Mouse (Mus musculus): ENCODE results near the gene Olfr1340. TPM values are rescaled to one million over a fixed set of nuclear protein-coding genes. Genes with fewer than 3 reads are reported as not detected.

The Olfr1340 gene
- polyA plus RNA-seq (2014; fragmentation: Illumina TruSeq; extraction: RNeasy Lipid Tissue Mini Kit (QIAGEN cat#74804)) = not detected

GRCm38 (mm10) chr4:118719838-118720237 is at the start of gene Olfr1340:
Gene Olfr1340, plus strand, starts transcription at chr4:118720138.

DNA sequence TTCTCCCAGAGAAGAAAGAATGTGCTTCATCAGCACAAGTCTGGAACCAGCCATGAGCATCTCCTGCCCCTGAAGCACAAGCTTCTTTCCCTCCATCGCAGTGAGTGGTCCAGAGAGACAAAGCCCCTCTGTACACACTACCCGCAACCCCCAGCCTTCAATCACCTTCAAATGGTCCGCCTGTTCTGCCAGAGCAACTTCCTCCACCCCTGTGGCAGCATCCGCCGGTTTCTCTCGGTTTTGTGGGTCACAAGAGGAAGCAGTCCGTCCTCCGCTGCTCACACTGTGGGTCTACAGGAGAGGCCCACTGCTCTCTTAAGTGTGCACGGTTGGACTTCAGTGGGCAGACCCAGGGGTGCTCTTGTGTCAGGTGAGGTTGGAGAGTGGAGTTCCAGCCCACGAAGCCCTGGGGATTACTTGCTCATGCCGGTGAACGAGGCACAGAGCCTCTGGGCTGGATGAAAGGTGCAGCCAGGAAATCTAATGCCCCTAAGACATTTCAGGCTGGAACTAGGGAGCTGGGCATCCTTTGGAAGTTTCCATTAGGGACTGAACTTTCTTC is 27.4 kb upstream of the Olfr1340 start, which contains the start of gene Olfr1342:
Gene Olfr1342, minus strand, starts transcription at position 345 of the 562 bp plus-strand sequence.

GRCm38 (mm10) chr4:118703223-118703622 is 16.7 kb upstream of the Olfr1340 start, which contains the start of gene Olfr1341:
Gene Olfr1341, plus strand, starts transcription at chr4:118703523.

GRCm38 (mm10) chr4:118731875-118732274 is 11.9 kb downstream of the Olfr1340 start, which contains the start of gene Olfr1339:
Gene Olfr1339, plus strand, starts transcription at chr4:118732175.

DNA sequence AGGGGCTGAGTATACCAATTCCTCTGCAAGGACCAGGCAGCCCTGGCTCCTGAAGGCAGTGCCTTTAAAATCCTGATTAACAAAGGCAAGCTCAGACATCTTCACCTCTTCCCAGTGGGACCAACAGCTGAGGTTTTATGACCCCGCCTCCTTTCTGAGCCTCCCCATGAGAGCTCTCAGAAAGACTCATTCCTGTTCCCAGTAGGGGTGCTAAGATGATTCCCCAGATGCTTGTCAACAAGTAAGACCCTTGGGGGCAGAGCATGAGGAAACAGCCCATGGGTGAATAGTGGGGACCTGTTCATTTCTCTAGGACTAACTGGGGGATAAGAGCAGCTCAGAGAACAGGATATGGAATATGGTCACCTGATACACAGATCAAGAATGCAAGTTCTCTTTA is 38.7 kb downstream of the Olfr1340 start, which contains the start of gene Olfr1338:
Gene Olfr1338, minus strand, starts transcription at position 101 of the 400 bp plus-strand sequence.

Other genes with a start within 250 kb of the Olfr1340 start
- gene Tie1, start 230.1 kb upstream of the Olfr1340 start, polyA plus RNA-seq (2014; fragmentation: Illumina TruSeq; extraction: RNeasy Lipid Tissue Mini Kit (QIAGEN cat#74804)) = 1.1 TPM
- gene 2610528J11Rik, start 193.1 kb upstream of the Olfr1340 start, polyA plus RNA-seq (2014; fragmentation: Illumina TruSeq; extraction: RNeasy Lipid Tissue Mini Kit (QIAGEN cat#74804)) = 0.88 TPM
- 0.66 TPM for gene Tmem125, start 176.1 kb upstream of the Olfr1340 start, polyA plus RNA-seq (2014; fragmentation: Illumina TruSeq; extraction: RNeasy Lipid Tissue Mini Kit (QIAGEN cat#74804))
- 2.1 TPM for gene Cfap57, start 99.4 kb upstream of the Olfr1340 start, polyA plus RNA-seq (2014; fragmentation: Illumina TruSeq; extraction: RNeasy Lipid Tissue Mini Kit (QIAGEN cat#74804))
- gene Ebna1bp2, start 99.3 kb upstream of the Olfr1340 start, polyA plus RNA-seq (2014; fragmentation: Illumina TruSeq; extraction: RNeasy Lipid Tissue Mini Kit (QIAGEN cat#74804)) = 19.5 TPM
- gene Olfr62, start 61.2 kb upstream of the Olfr1340 start, polyA plus RNA-seq (2014; fragmentation: Illumina TruSeq; extraction: RNeasy Lipid Tissue Mini Kit (QIAGEN cat#74804)) = not detected
- not detected for gene Olfr1342, start 27.4 kb upstream of the Olfr1340 start, polyA plus RNA-seq (2014; fragmentation: Illumina TruSeq; extraction: RNeasy Lipid Tissue Mini Kit (QIAGEN cat#74804))
- not detected for gene Olfr1341, start 16.6 kb upstream of the Olfr1340 start, polyA plus RNA-seq (2014; fragmentation: Illumina TruSeq; extraction: RNeasy Lipid Tissue Mini Kit (QIAGEN cat#74804))
- gene Olfr1339, start 12.0 kb downstream of the Olfr1340 start, polyA plus RNA-seq (2014; fragmentation: Illumina TruSeq; extraction: RNeasy Lipid Tissue Mini Kit (QIAGEN cat#74804)) = not detected
- gene Olfr1338, start 38.6 kb downstream of the Olfr1340 start, polyA plus RNA-seq (2014; fragmentation: Illumina TruSeq; extraction: RNeasy Lipid Tissue Mini Kit (QIAGEN cat#74804)) = not detected
- gene Olfr1337, start 62.4 kb downstream of the Olfr1340 start, polyA plus RNA-seq (2014; fragmentation: Illumina TruSeq; extraction: RNeasy Lipid Tissue Mini Kit (QIAGEN cat#74804)) = not detected
- not detected for gene Olfr1335, start 89.8 kb downstream of the Olfr1340 start, polyA plus RNA-seq (2014; fragmentation: Illumina TruSeq; extraction: RNeasy Lipid Tissue Mini Kit (QIAGEN cat#74804))
- gene Olfr1333, start 116.1 kb downstream of the Olfr1340 start, polyA plus RNA-seq (2014; fragmentation: Illumina TruSeq; extraction: RNeasy Lipid Tissue Mini Kit (QIAGEN cat#74804)) = not detected
- not detected for gene Olfr1331, start 144.5 kb downstream of the Olfr1340 start, polyA plus RNA-seq (2014; fragmentation: Illumina TruSeq; extraction: RNeasy Lipid Tissue Mini Kit (QIAGEN cat#74804))
- not detected for gene Olfr1330, start 168.5 kb downstream of the Olfr1340 start, polyA plus RNA-seq (2014; fragmentation: Illumina TruSeq; extraction: RNeasy Lipid Tissue Mini Kit (QIAGEN cat#74804))
- gene Olfr1329, start 197.3 kb downstream of the Olfr1340 start, polyA plus RNA-seq (2014; fragmentation: Illumina TruSeq; extraction: RNeasy Lipid Tissue Mini Kit (QIAGEN cat#74804)) = not detected
- gene Olfr1328, start 218.5 kb downstream of the Olfr1340 start, polyA plus RNA-seq (2014; fragmentation: Illumina TruSeq; extraction: RNeasy Lipid Tissue Mini Kit (QIAGEN cat#74804)) = not detected
- gene Lao1, start 241.4 kb downstream of the Olfr1340 start, polyA plus RNA-seq (2014; fragmentation: Illumina TruSeq; extraction: RNeasy Lipid Tissue Mini Kit (QIAGEN cat#74804)) = 0.43 TPM

Data from ovary, adult 10 weeks (tissue).